Mouse (Mus musculus) liver (tissue): Measurements from ENCODE around the gene Rb1.
A peak's percentile ranks its signal among the peaks of the same experiment; 100 is the strongest.

Experiments used
- DNase-seq: peaks from one replicate; pipeline ENCODE4 v3.0.0-alpha.2; 2020; ENCODE audit warnings: mixed read lengths

Gene Rb1

DNA sequence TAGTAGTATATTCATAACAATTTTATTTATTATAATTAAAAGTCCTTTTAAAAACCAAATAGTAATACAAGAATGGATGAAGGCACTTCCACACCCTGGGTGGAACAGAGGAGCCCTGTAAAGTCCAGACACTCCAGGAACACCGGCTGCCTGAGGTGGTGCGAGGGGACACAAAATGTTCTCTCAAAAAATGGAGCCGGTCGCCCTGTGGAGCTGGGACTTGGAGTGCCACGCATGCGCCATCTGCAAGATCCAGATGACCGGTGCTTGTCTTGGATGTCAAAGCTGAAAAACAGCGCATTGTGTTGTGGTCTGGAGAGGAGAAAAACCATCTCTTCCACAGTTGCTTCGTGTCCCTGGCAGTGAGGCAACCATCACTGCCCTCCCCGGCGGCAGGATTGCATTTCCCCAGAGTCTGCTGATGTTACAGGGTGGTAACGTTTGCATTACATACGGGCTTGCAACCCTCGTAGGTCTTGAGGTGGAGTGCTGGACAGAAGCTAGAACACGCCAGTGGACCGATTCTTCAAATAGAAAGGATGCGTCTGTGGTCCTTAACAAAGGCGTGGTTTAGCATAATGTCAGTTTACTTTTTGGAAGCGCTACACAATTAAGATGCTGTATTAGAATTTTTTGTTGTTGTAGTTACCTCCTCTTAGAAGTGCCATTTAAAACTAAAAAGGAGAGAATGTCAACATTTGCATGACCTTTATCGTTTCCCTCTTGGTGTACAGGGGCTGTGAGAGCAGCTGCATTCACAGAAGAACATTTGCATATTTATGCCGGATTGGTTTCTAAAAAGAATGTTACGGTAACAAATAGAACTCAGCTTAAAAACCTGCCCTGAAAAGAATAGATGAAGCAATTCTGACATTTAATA lies 9.5 kb upstream of the Rb1 start:
- DNase-seq, result no peak

DNA sequence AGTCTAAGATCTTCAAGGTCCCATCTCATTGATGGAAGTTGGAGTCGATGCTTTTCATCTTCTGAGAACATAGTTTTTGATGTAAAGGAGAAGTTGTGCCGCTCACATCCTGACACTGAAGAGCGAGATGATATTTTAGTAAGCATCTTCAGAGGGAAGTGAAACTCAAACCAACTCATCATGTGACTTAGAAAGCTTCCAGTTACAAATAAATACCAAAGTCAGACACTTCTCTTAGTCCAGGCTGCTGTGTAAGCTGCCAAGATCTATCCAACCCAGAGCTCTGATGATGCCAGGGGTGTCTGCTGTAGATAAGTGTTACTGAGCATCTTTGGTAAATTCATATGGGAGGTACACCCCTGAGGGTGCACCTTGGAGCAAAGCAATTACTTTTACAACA lies 8.3 kb upstream of the Rb1 start:
- DNase-seq, result no peak

DNA sequence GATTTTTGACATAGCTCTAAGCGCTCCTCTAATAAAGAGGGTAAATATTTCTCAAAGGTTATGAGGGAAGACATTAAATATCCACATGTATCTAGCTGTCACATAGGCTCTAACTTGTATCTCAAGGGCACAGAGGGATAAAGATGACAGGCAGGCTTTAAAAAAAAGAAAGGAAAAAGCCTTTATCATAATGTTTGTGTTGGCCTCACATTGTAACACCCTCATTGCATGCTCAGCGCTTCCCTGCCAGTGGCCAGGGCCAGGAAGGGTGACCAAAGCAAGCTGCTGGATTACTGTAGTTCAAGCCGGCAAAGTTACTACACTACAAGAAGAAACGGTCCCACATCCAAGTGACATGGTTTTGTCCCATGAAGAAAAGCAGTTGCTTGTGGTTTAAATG lies 5.8 kb upstream of the Rb1 start:
- DNase-seq, result no peak

DNA sequence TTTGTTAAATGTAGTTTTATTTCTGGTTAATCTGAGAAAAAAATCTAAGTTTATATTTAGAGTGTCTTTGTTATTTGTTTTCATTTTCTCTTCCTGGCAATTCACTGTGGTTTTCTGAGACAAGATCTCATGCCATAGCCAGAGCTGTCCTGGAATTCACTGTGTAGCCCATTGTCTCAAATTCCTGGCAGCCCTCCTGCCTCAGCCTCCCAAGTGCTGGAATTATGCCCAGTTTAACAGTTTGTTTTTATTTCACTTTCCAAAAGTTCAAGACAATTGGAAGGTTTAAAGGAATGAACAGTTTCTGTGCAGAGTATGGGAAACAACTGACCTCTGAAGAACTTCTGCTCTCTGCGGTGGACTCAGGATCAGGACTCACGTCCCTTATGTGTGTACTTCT lies 4.2 kb upstream of the Rb1 start:
- DNase-seq, result no peak

DNA sequence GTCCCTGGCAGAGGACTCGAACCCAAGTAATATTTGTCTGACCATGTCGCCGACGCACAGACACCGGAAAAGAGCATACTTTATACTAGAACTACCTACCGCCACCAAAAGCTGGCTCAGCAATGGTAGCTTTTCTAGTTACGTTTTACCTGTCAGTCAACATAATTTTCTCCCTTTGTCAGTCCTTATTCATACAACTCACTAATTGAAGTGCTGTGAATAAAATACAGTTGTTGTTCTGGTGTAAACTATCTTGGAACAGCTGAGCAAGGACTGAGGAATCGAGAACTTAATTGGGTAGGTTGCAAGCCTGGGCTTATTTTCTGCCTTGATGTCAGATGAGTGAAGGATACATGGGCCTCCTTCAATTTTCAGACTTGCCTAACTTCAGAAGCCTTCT lies 889 bp upstream of the Rb1 start:
- DNase-seq, result no peak

DNA sequence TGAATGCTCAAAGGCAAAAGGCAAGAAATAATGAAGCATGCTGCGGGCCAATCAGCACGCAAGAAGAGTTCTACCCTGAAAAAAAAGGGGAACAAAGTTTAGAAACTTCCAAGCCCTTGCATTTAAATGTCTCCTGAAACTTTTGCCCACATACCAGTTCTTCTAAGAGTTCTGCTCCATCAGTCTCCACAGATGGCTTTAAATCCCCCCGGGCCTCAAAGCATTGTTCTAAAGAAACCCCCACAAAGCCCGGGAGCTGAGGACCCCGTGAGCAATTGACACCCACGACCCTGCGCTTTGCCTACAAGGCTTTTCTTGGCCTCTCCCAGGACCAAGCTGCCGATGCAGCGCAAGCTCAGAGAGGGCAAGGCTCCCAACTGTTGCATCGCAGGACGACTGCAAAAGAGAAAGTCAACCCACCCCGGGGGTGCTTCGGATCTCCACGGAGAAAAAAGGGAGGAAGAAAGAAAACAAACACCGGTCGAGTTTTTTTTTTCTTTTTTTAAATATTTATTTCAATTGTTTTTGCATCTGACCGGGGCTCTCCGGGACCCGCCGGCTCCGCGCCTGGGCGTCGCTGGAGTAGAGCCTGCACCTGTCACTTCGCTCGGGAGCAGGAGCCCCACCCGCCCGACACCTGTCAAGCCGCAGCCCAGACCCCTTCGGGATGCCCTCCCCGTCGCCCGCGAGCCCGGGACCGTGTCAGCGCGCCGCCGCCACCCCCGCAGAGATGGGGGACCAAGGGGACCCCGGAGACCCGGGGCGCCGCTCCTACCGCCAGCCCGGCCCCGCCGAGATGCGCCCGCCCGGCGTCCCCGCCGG lies 777 bp downstream of the Rb1 start:
- DNase-seq, result peak; percentile 70

DNA sequence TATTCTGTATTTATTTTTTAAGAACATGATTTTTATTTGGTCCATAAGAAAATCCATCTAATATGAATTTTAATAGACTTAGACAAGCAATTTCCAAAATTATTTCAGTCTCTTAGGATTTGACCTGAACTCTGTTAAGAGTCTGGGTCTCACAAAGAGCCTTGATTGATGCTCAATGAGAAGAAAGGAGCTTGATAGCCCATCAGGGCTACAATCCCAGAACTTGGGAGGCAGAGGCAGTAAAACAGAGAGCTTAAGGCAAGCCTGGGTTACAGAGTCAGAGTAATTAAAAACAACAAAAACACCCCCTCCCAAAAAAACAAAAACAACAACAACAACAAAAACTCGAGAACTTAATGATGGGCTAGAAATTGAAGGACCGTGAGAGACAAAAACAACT lies 1.7 kb downstream of the Rb1 start:
- no peak for DNase-seq

DNA sequence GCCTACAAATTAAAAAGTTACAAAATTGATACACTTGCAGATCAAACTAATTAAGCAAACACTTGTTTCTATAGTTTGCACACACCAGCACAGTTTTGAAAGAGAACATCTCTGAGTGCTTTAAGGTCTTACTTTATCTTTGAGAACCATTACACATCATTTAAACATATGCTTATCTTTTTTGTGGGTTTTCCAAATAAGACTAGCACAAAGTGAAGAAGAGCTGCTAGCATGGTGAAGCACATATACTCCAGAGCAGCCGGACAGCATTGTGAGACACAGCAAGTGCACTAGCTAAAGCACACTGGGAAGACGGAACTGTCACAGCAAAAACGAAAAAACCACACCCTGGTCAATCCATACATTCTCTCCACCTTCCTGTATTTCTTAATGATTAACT lies 3.5 kb downstream of the Rb1 start:
- DNase-seq, result peak; percentile 64

DNA sequence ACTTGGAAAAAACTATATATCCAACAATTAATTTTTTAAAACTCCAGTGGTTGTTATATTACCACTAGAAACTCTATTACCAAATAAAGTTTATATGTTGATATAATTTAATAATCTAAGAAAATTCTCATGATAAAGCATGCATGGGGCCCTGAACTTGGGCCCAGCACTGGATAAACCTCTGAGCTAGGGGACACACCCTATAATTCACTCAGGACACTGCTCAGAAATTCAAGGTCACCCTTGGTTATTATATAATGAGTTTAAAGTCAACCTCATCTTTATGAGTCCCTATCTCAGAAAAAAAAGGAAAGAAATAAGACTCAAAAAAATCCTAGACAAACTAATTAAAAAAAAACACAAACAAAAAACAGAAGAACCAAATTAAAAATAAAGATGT lies 8.7 kb downstream of the Rb1 start:
- DNase-seq, result no peak

DNA sequence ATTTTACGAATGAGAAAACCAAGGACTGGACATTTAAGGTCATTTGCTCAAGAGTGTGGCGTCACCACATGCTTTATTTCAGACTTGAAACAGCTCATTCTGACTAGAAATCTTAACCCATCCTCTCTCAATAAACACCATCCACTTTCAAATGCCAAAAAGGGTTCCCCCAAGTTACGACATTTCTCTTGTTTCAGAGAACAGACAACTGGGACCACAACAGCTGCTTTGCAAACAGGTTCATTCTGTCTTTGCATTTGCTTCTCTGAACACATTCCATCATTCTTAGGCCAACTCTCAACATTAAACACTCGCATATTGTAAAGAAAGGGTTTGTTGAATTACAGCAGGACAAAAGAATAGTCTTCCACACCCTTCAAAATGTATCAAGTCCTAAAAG lies 11.8 kb downstream of the Rb1 start:
- no peak for DNase-seq

DNA sequence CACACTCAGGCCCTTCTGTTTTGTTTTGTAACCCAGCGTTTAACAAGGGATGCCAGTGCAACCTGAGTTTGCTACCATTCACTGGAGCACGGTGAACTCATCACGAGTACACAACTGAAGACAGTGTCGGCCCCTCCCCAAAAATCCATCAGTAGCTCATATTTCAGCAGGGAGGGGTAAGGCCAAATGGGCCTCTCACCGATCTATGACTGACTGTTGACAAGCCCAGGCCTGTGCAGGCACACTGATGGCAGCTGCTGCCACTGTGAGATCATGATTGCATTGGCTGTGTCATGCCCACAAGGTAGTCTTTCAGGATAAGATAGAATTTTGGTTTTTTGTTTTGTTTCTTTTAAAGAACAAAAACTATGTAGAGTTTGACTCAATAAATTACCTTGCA lies 12.2 kb downstream of the Rb1 start:
- DNase-seq, result peak; percentile 39

DNA sequence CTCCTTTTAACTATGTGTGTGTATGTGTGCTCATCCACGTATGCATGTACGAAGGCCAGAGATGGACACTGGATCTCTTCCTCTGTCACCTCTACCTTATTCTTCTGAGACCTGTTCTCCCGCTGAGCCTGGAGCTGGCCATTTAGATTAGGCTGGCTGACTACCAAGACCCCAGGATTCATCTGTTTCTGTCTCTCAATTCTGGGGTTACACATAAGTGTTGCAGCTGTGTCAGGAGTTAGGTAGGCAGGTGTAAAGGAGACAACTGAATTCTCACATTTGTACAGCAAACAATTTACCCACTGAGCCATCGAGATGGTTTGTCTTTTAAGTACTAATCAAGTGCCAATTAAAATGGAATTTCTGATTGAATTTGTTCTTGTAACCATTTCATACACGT lies 12.7 kb downstream of the Rb1 start:
- no peak for DNase-seq

DNA sequence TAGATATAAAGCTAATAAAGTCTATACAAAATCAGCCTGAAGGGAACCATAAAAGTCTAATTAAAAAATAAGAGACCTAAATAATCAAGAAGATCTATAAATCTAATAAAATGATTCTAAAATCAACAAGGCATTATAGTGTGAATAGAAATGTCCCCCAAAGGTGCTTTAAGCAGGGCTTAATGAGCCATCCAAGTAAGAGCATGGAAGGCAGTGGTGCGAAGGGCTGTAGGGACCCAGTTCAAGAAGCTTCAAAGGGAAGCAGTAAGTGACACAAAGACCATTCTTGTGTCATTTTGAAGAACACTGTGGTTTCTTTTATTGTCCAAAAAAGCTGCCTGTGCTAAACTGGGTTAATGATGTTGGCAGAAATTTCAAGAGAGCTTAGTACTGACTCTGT lies 18.1 kb downstream of the Rb1 start:
- DNase-seq, result no peak

DNA sequence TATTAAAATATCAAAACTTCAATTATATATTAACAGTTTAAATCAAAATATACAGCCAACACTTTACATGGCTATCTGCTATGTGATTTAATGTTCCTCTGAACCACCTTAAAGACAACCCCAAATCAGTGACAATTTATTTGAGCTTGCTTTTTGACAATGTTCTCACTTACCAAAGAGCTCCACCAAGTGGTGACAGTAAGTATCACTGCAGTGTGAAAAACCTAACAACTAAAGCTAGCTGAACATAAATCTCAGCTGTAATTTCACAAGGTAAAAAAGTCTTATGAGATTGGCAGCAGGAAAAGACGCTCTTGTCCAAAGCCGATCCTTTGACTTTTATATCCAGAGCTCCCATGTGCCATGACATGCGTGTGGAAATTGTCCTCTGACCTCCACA lies 22.4 kb downstream of the Rb1 start:
- DNase-seq, result no peak

DNA sequence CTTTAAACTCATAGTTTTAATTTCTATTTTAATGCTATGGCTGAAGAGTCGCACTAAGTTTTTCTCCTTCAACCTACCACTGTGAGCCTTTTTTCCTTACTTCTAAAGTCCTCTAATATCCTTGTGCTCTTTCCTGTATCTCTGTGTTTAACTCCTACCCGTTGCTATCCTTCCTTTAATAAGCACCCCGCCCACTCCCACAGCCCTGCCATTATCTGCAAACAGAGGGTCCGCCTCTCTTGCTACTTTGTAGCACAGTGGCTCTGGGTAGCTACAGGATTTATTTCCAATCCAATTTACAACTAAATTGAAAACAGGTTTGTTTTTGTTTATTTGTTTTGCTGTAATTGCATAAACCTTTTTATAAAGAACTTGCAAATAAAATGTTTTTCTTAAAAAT lies 23.8 kb downstream of the Rb1 start:
- DNase-seq, result peak; percentile 27

DNA sequence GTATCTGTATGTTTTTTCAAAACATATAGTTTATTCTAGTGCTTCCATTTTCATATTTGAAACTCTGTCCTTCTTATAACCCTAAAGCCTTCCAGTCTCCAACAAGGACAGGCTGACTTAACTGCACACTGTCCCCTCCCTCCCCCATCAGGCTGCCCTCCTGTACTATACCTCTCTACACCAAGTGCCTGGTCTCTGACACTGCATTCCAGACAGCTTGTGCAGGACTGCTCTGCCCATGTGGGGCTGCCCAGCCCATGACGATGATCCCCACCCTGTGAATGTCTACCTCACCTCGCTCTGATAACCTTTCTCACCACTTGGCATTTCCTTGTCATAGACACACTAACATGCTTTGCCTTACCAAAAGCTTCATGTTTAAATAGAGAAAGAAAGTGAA lies 30.1 kb downstream of the Rb1 start:
- DNase-seq, result no peak

DNA sequence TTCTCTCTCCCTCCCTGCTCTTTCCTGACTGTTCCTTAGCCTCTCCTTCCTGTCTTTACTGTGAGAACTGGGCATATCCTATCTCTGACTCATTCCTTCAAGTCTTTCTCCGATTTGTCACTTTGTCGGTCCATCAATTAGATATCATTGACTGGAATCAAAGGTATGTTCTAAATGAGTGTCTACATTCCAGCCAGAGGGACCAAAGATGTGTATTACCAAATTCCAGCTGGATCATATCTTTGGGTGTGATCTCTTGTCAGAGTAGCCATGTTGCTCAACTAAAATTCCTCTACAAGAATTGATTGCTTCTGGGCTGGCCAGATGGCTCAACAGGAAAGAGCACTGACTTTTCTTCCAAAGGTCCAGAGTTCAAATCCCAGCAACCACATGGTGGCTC lies 32.0 kb downstream of the Rb1 start:
- no peak for DNase-seq

DNA sequence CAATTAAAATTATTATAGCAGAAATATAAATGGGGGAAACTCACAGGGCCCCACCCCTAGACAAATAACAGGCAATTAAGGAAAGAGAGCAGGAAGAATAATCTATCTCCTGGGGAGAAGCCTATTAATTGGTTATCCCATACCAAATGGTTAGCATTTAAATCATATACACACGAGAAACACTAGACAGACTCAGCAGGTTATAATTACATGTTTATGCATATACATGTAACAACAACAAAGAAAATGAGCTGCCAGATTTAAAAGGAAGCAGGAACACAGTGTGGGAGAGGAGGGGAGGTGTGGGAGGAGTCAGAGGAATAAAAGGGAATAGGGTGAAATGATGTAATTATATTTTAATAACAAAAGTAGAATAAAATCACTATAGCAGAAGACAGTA lies 33.2 kb downstream of the Rb1 start:
- no peak for DNase-seq

DNA sequence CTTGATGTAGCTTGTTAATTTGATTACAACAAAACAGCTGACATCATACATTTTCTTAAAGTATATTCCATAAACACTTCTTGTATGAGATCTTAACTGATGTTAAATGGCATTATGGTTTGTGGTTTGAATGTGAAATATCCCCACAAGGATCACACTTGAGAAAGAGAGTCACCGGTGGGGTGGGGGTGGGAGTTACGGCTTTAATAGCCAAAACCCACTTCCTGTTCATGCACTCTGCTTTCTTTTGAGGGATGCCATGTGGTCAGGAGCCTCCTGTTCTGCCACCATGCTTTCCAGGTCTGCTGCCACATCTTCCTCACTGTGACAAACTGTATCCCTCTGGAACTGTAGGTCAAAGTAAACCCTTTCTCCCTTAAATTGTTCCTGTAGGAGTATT lies 35.7 kb downstream of the Rb1 start:
- DNase-seq, result no peak

DNA sequence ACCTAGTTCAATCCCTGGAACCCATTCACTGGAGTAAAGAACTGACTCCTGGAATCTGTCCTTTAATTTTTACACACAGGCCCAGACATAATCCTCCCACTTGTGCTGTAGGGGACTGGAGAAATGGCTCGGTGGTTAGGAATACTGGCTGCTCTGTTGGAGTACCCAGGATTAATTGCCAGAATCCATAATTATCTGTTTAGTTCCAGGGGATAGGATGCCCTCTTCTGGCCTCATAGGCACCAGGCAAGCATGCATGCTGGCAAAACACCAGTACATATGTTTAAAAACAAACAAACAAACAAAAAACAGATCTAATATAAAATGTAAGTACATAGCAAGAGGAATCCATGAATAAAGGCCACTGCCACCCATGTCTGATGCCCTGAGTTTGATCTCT lies 44.6 kb downstream of the Rb1 start:
- no peak for DNase-seq

DNA sequence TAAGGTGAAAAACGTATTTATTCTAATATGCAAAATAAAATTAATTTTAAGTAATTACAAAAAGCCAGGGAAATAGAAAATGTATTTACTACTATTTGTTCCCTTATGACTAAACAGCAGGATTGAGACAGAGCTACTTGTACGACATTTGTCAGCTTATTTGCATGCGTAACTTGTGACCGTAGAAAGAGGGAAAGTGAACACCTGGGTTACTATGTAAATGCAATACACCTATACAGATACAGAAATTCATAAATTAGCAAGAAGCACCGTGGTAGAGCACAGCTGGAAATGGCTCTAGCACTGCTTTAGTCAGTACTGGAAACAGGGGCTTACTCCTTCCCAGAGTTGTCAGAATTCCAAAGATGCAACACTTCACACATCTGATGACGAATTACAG lies 46.5 kb downstream of the Rb1 start:
- DNase-seq, result no peak

DNA sequence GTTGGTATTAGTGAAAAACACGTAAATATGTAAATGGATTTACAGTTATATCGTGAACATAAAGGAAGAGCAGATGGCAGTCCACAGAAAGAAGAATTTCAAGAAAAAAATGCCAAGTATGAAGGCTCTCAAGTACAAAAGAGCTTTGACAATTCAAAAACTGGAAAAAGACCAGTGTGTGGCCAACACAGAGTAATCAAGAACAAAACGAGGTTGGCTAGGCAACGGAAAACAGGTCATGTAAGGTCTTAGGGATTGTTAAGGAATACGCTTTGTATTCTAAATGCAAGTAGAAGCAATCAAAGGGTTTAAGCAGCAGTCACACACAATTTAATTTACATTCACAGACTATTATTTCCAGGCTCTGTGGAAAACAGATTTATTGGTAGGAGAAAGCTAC lies 53.8 kb downstream of the Rb1 start:
- DNase-seq, result no peak

DNA sequence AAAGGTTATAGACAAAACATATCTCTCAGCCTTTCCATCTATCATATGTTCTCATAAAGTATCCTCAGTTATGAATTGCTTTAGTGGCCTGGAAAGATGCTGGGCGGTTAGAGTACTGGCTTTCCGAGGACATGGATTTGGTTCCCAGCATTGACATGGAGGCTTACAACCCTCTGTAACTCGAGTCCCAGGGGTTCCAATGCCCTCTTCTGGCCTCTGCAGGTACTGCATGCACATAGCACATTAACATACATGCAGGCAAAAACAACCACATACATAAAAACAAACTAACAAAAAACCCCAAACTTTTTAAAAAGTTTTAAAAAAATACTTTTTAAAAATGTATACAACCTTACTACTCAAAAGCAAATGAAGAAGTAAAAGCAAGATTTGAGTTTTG lies 59.5 kb downstream of the Rb1 start:
- peak; percentile 31 for DNase-seq

DNA sequence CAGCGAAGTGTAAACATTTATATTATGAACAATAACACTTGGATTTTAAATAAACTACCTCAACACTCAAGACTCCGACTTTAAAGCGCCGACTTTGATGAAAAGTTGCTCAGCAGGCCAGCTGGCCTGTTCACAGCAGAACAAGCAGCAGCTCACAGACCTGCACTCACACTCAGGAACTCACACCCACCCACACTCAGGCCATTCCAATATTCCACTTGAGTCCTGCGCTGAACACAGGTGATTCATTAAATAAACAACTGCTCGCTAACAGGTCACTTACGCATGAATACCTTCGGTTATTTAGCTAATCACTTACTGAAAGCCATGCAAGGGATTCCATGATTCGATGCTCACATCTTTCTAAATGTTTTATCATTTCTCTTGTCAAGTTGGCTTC lies 63.4 kb downstream of the Rb1 start:
- no peak for DNase-seq

DNA sequence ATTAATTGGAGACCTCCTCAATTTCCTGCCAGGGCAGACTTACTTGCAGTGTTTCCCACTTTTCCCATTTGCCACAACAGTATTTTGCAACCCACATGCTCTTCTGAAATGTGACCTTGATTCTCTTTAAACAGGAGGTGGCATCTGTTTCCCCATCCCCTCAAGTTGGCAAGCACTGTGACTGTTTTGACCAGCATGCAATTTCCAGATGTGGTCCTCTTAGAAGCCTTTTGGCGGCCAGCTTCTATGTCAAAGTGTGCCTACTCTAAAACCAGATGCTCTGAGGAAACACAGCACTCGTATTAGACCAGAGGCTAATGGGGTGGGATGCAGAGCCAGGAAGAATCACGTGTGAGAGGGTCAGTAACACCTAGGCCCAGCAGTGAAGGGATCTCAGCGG lies 67.4 kb downstream of the Rb1 start:
- DNase-seq, result no peak
